Mouse (Mus musculus): ENCODE measurements around the gene Mfrp.

GRCm38 (mm10) chr9:44105781-44106180 is 4.3 kb downstream of the Mfrp start:
- TF ChIP-seq POLR2A (IDR thresholded peaks at IDR 0.05; ENCODE audit: control insufficient read depth, extremely low read depth, insufficient read depth, low read length, poor library complexity), result no peak
- TF ChIP-seq CTCF (IDR thresholded peaks at IDR 0.05; ENCODE audit: borderline replicate concordance, control insufficient read depth, extremely low read depth, insufficient read depth, low read length, poor library complexity), result no peak
